Mouse (Mus musculus) NIH3T3 (cell line): ENCODE measurements at regions not wholly inside any gene's neighbourhood (a gene's known extent, or its start where the extent isn't known, plus 50 kb on each side); places are given as distances from the start of the nearest gene placed in this dataset.
A peak's percentile ranks its signal among the peaks of the same experiment; 100 is the strongest.

Source experiments
- DNase-seq: peaks from one replicate; pipeline ENCODE4 v3.0.0-alpha.2; 2012; ENCODE audit warnings: low read depth

DNA sequence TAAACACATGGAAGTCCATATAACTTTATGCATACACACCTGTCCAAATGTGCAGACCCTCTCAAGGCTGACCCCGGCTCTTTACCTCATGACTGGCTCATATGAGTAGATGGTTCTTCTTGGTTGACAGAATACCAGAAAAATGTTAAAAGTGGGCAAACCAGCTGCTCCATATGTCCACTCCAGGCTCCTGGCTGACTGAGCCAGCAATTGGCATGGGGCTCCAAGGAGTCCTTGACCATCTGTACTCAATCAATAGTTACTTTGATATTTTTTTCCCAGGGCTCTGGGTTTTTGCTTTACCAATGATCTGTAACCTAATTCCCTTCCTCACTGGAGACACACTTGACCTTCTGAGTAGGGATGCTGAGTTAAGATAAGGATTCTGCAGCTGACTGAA lies 345.5 kb downstream of the Ccser2 start:
- DNase-seq: no peak

DNA sequence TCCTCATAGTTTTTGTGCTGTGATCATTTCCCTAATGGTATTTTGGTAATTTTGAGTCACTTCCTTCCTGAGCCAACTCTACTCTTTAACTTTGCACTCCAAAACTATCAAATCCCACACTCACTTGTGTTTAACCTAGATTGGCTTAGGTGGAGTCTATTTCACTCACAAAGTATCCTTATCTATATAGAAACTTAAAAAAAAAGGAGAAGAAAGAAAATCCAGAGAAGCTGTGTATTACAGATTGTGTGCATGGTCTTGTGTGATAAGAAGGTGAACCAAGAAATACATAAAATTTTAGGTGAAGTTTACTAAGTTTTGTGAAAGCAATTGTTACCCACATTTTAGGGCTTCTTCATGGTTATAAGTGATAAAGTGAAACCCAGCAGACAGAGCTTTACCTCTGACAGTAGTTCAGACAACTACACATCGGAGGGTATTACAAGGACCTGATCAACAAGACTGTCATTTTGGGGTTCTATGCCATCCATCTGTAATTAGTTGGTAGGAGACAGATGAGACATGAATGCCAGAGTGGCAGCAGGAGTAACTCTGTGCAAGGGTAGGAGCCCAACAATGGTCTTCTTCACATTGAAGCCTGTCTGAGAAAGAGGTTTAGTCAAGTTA lies 350.0 kb downstream of the Ccser2 start:
- DNase-seq: no peak

DNA sequence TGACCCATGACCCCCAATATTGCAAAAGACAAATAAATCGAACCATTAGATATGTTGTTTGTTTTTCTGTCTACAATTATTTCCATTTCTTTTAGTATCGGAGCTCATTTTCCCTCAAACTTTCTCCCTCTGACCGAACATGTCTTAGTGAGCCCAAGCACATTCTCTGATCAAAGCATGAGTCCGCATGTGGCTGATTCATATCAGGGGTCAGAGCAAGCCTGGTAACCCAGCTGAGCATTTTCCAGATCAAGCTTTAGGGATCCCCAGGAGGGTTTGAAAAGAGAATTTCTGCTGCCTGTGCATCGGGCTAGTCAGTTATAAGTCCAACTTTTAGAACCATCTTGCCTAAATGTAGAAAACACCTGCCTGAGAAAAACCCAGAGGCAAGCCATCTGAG lies 350.6 kb downstream of the Ccser2 start:
- no peak for DNase-seq

DNA sequence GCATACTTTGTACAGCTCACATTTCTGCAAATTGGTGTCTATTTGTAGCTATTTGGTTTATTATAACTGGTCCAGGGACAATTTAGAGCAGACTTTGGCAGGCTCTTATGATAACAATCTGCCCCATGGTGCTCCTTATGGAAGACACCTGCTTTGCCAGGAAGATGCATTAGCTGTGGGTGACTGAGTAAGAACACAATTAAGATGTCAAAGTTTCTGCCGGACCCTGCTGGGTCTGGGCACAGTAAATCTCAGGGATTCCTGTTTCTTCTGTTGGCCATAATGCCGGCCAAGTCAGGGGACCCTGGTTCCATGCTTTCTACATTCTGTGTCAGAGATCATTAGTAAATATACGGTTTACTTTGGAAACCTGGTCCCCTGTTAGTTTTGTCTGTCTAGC lies 353.7 kb downstream of the Ccser2 start:
- DNase-seq: no peak

DNA sequence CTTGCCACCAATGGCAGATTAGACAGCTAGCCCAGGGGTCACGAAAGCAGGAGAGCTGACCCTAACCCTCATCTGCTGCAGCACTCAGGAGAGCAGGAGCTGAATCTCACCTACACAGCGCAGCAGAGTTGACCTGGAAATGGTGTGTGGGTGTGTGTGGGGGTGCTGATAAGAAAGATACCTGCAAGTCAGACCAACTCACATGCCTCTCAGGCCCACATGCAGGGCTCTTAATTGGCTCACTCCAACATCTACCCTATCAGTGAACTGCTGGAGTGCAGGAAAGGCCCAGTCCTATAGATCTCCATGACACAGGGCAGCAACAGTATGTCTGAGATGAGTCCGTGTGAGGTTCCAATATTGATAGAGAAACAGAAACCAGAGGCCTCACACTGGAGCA lies 355.7 kb downstream of the Ccser2 start:
- DNase-seq: no peak

DNA sequence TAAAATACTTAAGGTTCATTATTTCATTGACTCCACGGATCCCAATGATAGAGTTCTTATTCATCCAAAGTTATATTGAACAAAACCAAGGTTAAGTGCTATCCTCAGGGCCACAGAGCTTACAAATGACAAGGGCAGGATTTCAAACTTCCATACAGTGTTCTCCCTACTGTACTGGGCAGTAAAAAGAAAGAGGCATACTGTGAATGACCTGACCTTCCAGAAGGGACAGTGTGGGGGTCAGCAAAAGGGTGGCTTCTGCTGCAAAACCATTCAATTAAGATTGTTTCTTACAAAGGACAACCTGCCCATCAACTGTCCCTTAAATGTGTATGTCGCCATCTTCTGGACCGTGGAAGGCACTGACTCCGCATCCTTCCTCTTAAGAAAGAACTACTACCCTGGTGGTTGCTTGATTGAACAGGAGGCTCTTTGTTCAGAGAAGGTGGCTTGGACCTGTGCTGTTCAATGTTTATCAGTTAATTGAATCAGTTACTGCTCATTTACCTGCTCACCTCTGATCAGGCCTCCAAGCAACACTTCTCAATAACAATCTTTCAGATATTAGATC lies 384.4 kb downstream of the Ccser2 start:
- no peak for DNase-seq

DNA sequence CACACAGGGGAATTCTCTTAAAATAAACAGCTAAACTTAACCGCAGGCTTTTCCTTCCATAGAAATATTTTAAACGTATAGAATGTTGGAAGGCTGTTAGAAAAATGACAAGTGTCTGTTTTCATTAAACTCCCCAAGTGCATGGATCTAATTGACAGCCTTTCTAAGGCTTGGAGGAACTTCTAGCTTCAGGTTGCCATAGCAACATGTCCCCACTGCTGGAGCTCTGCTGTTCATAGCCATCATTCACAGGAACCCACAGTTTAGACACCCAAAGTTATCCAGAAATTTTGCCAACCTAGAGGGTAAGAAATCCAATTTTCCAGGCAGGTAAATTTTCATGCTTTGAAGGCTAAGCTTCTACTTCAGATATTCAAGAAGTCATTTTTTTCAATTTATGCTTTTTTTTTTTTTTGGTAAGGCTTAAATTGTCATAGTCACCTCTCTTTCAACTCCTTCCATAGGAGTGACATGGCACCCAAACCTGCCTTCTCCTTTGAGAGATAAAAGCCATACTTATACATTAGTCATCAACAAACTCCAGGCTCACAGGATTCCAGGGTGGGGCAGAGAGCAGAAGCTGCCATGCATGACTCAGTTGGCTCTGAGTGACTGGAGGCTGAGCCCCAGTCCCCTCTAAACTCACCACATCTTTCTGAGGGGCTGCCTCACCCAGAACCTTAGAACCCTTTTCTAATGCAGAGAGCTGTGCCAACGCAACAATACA lies 385.1 kb downstream of the Ccser2 start:
- no peak for DNase-seq

DNA sequence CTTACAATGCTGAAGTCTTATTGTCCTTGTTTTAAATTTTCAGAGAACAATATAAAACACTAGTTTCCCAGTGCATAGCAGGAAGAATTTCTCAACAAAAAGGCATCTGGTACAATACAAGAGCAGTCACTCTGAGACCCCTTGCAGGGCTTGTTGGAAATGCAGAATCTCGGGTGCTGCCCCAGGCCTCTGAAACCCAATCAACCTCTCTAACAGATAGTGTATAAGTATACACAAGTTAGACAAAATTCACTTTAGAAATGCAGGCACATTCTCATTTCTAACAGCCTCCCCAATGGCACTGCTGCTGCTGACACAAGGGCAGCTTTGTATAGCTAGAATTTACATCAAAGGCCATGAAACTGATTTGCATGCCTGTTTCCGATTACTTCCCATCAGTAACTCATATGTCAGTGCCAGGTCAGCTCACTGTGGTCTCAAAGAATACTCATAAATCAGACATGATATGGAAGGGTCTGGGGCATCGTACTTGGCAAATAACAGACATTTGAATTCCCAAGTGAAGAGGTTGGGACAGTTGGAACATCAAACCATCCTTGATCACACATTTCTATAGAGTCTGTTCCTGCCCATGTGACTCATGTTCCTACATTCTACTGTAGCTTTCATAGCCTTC lies 405.2 kb downstream of the Ccser2 start:
- no peak for DNase-seq

DNA sequence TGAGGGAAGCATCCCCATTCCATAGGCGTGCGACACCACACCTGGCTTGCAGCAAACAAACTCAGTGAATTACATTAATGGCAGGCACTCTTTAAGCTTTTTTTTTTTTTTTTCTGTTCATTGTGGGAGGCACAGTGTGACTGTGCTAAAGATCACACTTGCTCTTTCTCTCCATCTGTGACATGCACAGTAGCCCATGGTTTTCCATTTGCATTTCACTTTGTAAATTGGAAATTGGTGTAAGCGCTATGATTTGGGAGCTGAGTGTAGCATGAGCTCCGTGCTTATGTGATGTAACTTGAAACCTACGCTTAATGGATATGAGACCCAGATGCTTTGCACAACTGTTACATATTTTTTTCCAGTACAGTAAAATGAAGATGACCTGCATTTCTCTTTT lies 431.2 kb downstream of the Ccser2 start:
- no peak for DNase-seq

DNA sequence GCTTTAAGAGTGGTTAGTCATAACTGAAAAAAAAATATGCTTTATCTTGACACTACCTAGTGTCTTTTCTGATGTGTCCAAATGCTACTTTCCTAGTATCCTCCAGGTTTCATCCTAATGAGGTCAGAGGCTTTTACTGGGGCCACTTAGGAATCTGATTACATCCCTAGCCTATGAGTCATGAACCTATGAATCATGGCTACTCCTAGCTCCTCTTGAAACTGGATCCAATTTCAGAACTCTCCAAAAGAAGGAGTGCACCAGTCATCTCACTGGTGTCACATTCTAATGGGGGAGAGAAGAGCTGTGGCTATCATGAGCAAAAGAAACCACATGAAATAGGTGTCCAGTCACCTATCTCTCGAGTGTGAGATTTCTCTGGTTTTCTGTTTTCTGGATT lies 432.6 kb downstream of the 4930474N05Rik start:
- DNase-seq: peak; percentile 1

DNA sequence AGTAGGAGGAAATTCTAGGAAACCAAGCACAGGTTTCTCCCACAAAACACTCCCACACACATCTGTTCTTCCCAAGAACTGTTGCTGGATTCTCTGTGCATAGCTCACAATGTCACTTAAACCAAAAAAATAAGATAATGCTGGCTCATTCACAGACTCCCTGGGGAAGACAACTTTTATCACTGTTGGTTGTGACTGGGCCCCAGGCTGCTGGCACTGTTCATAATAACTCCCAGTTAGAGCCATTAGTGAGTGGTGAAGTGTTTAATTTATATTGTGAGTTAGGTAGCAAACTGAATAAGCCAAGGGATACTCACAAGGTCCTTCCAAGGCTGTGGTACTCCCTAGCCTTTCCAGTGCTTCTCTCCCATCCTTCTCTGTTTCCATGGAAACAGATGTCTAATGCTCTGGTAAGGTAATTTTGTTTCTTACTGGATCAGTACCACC lies 430.9 kb downstream of the 4930474N05Rik start:
- DNase-seq: no peak

DNA sequence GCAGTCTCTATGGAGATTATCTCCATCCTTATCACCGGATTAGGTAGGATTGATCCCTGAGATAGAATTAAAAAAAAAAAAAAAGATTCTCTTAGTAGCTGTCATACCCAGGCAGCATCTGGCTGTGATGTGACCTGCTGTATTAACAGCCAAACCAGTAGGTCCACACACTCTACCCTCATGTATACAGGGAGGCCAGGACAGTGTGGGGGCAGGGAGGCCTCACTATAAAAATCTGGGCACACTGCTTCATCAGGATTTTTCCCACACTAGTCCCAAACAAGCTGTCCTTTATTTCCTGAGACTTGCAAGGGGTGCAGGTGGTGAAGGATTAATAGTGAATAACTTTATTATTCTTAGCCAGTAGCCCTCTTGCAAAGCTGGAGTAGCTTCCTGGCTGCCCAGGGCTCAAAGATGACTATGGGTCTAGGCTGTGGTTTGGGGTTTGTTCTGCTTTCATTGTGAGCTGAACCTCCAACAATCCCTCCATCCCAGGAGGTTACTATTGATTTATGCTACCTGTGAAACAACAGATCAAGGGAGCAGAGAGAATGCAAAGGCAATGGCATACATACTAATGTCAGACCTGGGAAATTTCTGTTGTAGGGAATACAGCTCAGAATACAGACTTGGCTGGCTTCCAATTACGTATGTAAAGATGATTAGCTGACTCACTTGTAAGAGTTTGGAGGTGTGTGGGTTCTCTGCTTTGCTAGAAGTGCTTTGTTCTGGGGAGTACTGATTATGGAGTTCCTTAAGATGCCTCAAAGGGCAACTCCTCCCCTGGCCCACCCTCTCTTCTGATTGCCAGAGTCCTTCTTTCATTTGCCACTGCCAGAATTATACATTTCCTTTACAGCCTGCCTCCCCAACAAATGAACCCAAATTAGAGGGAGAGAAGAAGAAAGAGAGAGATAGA lies 407.6 kb downstream of the 4930474N05Rik start:
- no peak for DNase-seq

DNA sequence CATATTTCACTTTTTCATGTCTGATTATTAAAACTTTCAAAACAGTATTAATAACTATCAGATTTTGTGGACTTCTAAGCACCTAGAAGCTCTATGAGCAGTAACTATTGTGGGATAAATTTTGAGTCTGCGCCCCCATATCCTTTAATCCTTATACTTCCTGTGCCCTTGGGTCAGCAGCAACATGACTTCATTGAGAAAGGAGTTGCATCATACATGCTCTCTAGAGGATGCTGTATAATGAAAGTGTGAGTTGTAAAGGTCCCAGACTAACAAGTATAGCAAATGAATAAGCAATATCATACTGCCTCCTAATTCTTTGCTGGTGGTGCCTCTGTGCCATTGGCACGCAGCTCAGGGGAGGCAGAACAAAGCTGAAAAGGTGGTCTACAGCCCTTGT lies 404.6 kb downstream of the 4930474N05Rik start:
- no peak for DNase-seq

DNA sequence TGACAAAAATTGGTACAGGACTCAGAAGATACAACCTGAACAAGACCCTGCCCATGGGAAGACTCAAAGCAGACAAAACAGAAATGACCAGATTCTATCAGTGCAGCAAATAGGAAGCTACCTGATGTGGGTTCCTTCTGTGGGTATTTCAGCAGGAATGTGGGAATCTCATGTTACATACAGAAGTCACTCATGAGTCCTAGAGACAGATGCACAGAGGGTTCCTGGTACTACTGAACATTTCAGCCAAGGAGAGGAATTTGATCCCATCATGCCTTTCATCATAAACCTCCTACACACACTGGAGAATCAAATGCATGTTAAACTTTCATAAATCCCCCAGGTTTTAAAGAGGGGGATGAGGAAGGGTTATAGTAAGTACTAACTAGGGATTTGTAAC lies 390.8 kb downstream of the 4930474N05Rik start:
- no peak for DNase-seq

DNA sequence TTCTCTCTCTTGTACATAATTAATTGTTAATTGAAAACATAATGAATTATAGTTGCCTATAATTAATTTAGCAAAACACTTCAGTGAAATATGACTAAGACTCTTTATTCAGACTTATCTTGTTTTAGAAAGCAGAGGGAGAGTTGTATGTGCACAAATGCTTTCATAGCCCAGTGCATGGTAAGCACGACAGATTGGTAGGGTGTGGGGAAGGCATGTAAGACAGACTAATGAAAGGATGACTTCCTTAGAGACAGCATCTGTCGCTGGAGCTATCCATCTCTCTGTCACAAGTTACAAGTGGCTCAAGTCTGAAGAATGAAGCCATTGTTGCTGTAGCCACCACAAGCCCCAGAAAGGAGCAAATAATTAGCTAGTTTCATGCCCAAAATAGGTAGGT lies 376.9 kb downstream of the 4930474N05Rik start:
- DNase-seq: no peak

DNA sequence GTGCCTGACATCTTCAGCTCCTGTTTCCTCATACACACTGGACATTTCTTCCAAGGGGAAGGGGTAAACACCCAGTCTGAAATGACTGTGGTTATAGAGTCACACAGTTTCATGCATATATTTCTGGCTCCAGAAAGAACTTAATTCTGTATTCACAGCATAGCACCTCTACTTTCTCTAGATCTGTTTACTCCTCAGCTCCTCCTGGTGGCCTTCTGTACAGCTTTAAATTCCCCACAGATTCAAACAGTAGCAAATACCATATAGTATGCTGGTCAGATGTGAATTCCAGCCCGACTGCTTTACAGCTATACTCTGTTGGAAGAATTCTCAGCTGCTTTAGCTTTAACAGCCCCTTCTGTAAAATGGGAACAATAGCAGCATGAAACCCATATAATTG lies 375.6 kb downstream of the 4930474N05Rik start:
- DNase-seq: no peak

DNA sequence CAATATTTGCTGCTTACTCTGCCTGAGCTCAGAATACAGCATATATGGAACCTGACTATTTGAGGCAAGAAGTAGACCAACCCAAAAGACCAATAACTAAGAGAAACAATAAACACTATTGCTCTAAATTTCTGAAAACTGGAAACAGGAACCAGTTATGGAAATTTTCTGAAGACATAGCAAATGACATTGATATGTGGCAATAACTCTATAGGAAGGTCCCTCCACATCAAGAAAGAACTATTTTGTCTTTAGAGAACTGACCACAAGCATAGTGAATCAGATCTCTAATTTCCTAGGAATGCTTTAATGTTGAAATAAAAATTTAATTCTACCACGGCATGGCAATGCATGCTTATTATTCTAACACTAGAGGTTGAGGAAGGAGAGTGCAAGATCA lies 358.3 kb downstream of the 4930474N05Rik start:
- no peak for DNase-seq

DNA sequence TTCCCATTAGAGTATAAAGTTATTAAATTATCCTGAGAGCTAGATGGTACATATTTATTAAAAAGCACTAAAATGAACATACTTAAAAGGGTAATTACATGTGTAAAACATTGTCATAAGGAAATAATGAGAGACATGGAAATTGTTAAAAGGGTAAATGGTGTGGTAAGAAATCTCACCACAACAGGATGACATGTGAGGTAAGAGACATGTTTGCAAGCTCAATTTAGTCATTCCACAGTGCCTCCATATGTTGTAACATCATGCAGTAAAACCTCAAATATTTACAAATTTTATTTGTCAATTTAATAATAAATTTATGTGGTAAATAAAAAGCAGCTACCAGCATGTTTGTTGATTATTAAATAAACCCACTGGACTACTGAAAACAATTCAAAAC lies 355.4 kb downstream of the 4930474N05Rik start:
- DNase-seq: no peak

DNA sequence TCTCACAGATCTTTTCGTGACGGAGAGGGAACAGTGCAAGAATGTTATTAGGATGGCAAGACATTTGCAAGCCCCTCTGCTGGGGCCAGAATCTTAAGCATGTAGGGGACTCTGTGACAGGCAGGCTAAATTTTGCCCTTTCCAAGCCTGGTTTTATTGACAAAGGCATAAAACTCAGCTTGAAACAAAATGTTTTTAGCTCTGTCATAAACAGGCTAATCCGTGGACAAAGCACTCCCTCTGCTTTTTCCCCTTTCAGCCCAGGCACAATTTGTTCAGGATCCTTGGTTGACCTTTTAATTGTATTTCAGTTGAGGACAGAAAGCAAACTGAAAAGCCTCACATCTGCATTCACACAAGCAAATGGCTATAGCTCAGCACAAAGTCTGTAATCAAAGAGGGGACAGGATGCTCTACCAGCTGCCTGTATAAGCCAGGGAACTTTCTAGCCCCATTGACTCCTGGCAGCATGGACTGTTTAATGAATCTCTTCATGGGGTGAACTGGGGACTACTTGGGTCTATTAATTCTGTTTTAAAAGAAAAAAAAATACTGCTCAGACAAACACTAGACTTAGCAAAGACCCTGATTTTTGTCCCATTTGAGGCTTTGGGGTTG lies 320.0 kb downstream of the 4930474N05Rik start:
- no peak for DNase-seq

DNA sequence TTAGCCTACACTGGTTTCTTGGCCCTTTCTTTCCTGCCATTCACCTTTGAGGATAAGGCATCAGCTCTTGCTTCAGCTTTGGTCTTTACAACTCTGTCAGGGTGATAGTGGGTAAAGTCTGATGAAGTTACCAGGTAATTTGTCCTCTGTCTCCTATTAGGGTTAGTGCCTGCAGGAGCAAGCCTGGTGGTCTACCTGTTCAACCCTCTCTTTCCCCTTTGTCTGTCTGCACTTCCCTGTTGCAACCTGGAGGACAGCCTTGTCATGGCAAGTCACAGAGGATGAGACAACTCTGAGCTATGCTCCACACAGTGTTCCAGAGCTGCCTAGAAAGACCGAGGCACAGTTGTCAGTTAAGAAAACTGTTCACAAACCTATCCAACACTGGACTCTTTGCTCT lies 319.5 kb downstream of the 4930474N05Rik start:
- DNase-seq: no peak
